Mouse (Mus musculus) erythroblast, embryonic 14.5 days (primary cell): ENCODE data around the gene Tstd3.

Experiments used
- GATA1 ChIP-seq: IDR thresholded peaks from 2 replicates; pipeline ENCODE4 v1.6.1; 2012; ENCODE audit warnings: low read length, inconsistent platforms, mixed read lengths
- TAL1 ChIP-seq: IDR thresholded peaks from 3 replicates; pipeline ENCODE4 v1.6.1; 2012; ENCODE audit warnings: low read length, inconsistent platforms, mixed read lengths

DNA sequence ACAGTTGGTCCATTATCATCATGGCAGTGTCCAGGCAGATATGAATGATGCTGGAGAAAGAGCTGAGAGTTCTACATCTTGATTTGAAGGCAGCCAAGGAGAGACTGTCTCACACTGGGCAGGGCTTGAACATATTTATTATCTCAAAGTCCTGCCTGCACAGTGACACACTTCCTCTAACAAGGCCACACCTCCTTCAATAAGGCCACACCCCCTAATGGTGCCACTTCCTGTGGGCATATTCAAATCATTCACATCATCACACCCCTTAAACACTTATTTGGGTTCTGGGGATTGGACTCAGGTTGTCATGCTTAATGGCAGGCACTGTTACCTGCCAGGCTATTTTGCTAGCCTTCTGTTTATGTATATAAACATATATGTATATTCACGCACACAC, 5.3 kb upstream of the Tstd3 start:
- TF ChIP-seq TAL1 = no peak
- TF ChIP-seq GATA1 = no peak
